9 mouse cellular contexts compared by ENCODE assay signal in the genomic region with DNA sequence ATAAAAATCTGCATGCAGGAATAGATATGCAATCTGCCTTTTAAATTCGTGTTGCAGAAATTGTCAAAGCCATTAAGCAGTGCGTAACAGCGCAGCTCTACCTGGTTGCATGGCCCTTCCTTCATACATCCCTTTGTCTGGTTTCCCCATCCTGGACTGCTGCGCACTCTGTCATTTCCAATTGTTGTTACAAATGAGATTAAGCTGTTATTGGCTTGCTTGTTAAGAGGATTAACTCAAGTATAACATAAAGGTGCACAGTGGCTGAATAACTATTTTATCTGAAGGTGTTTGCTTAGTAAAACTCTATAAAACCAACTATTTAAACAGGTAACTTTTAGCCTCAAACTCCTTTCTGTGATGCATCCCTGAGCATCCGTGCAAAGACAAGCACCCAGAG.
"Had no signal": no experiment of that assay in that cellular context is flagged by ENCODE, and none has a peak within 500 bp of the region (broad histone marks: within the 10 kb centered on the region; RNA-seq: fewer than 3 reads in every experiment).

No protein-coding gene starts in this region.

- DNase-seq: liver, embryonic 13.5 days; liver, postnatal 0 days; lung, adult 2 months; lung, postnatal 14 days; lung, postnatal 36 days; right cerebral cortex, postnatal 14 days; thymus, adult 2 months; thymus, postnatal 25 days; thymus, postnatal 4 days had no signal
